Mouse (Mus musculus): Measurements from ENCODE around the gene C3ar1. TPM values are rescaled to one million over a fixed set of nuclear protein-coding genes. Genes with fewer than 3 reads are reported as not detected.

The C3ar1 gene
- total RNA-seq, 2 experiments from 2014 or later: 4.7 TPM

DNA sequence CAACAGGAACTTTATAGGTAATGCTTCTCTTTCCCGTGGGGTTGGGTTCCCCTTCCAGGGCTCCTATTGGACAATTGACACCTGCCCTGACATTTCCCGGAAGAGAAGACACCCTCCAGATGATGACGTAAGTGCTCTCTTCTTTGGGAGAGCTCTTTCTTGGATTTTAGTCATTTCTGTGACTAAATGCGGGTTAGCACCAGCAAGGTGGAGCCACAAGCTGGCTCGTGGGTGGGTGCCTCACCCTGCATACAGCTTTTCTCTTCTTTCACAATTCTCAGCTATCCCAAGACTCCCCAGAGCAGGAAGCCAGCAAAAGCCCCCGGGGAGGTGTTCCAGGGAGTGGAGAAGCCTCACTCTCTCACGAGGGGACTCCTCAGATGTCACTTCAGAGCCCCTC is 23.1 kb downstream of the C3ar1 start:
- DNase-seq (ENCODE audit: low spot score in 2 of 2): no peak

GRCm38 (mm10) chr6:122828086-122828485 is 27.9 kb downstream of the C3ar1 start:
- DNase-seq (ENCODE audit: low spot score in 2 of 2): no peak

- DNase-seq (ENCODE audit: low spot score in 2 of 2): peak in 1 of 2 experiments; percentile 39
Measured at GRCm38 (mm10) chr6:122825923-122826742, 29.8 kb downstream of the C3ar1 start.

DNA sequence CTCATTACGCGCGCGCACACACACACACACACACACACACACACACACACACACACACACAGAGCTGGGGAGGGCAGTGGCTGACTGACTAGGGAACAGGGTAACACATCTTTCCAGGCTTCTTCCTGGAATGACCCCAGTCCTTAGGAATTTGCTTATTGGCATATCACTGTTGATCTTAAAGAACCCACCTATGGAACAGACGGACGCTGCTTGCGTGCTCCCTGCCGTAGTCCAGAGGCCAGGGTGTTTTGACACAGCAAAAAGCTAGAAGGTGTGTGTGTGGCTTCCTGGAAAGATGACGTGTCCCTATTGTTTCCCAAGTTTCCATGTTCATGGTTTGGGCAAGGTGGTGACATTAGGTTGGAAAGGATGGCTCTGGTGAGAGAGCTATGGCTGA is 30.8 kb downstream of the C3ar1 start:
- DNase-seq (ENCODE audit: low spot score in 2 of 2): no peak

DNA sequence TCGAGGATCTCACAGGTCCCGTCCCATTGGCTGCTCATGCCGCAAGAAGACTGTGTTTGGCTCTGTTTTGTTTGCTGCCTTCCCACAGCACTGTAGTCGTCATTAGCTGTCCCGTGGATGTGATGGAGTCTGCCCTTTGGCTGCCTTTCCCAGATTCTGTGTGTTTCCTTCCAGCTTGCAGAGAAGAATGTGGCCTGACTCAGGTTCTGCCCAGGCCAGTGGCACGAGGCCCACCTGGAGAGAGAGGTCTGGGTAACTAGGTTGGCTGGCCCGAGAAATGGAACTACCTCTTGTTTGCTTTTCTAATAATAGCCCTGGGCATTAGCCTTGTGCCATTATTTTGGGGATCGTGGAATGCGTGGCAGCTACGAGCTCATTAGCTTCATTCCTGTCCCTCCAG is 31.9 kb downstream of the C3ar1 start:
- DNase-seq (ENCODE audit: low spot score in 2 of 2): peak in 1 of 2 experiments; percentile 25

DNA sequence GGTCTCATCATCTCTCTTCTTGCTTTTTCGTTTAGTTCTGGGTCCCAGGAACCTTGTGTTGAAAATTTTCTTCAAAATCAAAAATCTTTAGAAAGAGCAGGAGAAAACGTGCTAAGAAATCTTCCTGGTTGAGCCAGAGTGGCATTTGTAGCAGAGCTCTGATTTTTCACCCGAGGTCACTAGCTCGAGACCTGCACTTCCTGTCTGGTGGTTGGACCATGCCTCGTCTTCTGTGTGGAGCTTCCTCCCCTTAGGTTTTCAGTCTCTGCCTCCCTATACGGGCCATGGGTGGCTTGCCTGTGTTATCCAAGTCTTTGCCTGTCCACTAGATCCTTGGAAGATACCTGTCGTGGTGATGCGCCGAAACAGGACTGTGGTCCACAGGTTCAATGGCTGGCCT is 34.1 kb downstream of the C3ar1 start:
- DNase-seq (ENCODE audit: low spot score in 2 of 2): no peak

GRCm38 (mm10) chr6:122820799-122821650 is 34.9 kb downstream of the C3ar1 start:
- no peak for DNase-seq (ENCODE audit: low spot score in 2 of 2)

DNA sequence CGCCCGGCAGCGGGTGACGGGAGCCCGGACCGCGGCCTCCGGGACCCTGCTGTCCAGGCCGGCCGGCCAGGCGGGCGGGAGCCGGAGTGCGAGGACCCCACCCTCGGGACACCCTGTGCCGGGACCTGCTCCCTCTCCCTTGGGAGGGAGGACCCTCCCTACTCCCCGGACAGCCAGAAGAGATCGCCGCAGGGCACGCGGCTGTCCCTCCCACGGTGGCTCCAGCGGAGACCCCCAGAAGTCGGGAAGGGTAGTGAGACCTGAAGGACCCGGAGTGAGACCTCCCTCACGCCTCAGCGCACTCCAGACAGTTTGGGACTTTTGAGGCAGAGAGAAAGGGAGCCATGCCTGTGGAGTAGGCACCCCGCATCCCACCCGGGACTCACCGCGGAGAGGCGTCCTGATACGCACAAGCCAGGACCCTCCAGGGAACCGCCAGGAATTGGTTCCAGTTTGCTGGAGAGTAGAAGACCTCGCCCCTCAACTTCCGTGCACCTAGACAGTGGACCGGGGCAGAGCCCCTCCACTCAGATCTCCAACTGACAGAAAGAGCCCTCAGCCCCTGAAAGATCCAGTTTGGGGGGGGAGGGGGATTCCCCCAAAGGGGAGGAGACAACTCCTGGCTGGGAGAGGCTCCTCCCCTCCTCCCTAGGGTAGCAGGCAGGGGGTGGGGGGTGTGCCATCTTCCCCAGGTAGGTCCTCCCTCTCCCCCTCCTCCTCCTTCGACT is 35.7 kb downstream of the C3ar1 start:
- peak in 1 of 2 experiments; percentile 30 for DNase-seq (ENCODE audit: low spot score in 2 of 2)

DNA sequence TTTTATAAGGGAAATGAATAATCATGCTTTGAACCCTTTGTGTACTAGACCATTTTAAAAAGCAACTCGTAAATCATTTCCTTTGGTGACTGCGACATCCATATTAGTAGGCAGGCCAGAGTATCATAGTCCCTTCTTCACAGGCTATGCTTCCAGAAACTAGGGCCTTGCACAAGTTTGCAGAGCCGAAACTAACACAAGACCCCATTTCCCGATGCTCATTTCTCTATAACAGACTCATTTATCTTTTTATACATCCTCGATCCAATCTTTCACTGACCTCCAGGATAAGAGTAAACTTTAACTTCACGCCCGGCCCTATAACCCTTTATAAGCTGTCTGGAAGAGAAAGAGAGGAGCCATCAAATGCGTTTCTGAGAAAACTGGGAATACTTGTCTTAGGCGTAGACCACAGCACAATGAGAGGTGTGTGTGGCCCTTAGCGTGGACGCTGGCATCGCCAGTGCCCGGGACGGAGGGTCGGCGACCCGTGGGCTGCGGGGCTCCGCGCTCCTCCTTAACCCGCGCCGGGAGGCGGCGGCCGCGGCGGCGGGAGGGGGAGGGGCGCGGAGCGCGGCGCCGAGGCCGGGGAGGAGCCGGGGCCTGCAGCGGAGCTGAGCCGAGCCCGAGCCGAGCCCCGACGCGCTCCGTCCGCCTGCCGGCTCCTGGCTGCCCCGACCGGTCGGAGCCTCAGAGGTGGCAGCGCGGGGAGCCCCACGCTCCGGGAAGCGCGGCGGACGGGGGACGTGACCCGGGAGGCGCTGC is 36.5 kb downstream of the C3ar1 start, which contains the start of gene Foxj2:
Gene Foxj2 (plus strand): TSS at position 609 of the 765 bp plus-strand sequence.
- DNase-seq (ENCODE audit: low spot score in 2 of 2): peak; percentile 72 to 79

GRCm38 (mm10) chr6:122813640-122814039 is 42.3 kb downstream of the C3ar1 start:
- no peak for DNase-seq (ENCODE audit: low spot score in 2 of 2)

DNA sequence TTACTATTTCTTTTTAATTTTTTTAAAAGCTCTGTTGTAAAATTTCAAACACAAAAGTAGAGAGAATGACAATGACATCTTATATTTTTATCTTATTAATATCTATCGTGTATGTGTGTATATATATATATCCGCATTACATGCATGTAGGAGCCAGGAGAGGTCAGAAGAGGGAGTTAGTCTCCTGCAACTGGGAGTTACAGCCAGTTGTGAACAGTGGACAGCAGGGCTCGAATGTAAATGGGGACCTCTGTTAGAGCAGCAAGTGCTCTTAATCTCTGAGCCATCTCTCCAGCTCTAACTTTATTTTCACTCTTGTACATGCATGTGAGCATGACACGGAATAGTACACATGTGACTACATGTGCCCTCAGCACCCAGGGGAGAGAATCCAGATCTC is 43.2 kb downstream of the C3ar1 start:
- DNase-seq (ENCODE audit: low spot score in 2 of 2): no peak

DNA sequence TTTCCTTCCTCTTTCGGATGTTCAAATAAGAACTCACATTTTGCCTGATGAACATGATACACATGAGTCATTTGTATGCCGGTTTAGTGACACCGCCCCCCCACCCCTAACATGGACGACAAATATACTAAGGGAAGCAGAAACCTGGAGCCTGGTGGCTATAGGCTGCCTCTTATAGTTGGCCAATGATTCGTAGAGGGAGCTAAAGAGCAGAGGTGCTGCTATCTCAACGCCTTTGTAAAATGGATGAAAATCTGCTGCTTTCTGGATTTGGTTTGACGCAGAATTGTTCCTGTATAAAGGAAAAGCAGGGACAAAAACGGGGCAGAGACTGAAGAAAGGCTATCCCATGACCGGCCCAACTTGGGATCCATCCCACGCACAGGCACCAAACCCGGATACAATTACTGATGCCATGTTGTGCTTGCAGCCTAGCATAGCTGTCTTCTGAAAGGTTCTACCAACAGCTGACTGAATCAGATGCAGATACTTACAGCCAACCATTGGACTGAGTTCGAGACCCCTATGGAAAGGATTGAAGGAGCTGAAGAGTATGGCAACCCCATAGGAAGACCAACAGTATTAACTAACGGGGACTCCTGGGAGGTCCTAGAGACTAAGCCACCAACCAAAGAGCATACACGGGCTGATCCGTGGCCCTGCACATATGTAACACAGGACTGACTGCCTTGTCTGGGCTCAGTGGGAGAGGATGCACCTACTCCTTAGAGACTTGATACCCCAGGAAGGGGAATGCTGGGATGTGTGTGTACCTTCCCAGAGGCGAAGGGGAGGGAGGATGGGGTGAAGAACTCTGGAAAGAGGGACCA is 44.0 kb downstream of the C3ar1 start:
- DNase-seq (ENCODE audit: low spot score in 2 of 2): peak in 1 of 2 experiments; percentile 30

DNA sequence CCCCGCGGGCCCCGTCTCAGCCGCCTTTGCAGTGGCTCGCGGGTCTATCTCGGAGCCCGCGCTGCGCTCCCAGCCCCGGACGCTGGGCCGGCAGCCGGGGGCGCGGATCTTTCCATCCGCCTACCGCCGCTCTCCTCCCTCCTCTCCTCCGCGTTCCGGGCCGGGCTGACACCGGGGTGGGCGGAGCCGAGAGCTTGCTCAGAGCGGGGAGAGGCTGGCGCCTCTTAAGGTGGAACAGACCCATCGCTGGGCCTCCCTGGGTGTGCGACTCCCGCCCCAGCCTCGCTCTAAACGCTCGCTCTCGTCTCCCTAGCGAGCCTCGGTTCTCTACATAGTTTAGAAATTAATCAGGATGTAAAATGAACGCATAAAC is 44.7 kb downstream of the C3ar1 start:
- DNase-seq (ENCODE audit: low spot score in 2 of 2): peak; percentile 92 to 95

DNA sequence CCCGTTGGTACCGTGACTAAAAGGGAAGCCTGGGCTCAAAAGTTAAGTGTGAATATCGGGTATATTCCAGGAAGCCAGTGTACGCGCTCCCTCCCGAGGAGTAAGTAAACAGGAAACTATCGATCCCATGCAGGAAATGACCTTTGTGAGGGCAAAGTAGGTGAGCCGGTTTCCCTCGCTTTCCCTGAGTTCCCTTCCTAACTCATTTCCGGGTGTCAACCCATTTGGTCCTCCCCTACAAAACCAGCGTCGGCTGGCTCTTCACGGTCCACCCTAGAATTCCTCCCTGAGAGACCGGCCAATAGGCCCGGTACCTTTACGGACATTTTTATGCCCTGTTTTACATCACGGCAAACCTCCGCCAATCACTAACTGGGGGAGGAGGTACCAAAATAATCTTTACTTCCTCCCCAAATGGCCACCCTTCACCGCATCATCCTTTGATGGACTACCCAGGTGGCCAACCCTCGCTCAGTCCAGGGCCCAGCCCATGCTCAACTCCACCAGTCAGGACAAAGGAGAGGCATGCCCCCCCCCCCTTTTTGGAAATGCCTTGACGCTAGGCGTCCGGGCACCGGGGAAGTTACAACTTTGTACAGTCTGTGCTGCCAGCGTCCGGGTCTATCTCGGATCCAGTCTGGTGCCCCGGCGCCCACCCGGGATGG is 45.2 kb downstream of the C3ar1 start:
- peak; percentile 86 to 97 for DNase-seq (ENCODE audit: low spot score in 2 of 2)

GRCm38 (mm10) chr6:122810022-122810614 is 45.8 kb downstream of the C3ar1 start:
- no peak for DNase-seq (ENCODE audit: low spot score in 2 of 2)

DNA sequence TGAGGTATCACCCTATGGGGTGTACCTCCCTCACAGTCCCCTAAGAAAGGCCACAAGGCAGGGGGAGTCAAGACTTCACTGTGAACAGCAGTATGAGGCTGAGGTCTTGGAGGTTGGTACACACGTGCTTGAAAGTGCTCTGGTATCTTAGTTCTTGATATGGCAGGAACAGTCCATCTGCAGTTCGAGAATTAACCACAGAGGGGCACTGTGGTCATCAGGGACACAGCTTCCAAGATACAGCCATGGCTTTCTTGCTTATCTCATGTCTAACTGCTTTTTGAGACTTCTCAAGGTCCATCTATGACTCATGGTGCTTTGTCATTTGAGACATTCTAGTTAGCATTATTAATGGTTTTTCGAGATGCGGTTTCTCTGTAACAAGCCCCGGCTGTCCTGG is 51.5 kb downstream of the C3ar1 start:
- peak; percentile 41 to 71 for DNase-seq (ENCODE audit: low spot score in 2 of 2)

- peak in 1 of 2 experiments; percentile 30 for DNase-seq (ENCODE audit: low spot score in 2 of 2)
Measured at GRCm38 (mm10) chr6:122801801-122802514, 54.0 kb downstream of the C3ar1 start.

- DNase-seq (ENCODE audit: low spot score in 2 of 2): peak; percentile 52 to 58
Measured at GRCm38 (mm10) chr6:122801301-122801800, 54.6 kb downstream of the C3ar1 start, which contains the start of gene Slc2a3. Gene Slc2a3, minus strand, starts transcription at chr6:122801640.
